Mouse (Mus musculus): ENCODE results near the gene Map6.
"Not testable (repeated sequence)": the region's sequence is repeated elsewhere in the genome, so short reads cannot be mapped to it uniquely, and the experiment has no call there.

Gene Map6

DNA sequence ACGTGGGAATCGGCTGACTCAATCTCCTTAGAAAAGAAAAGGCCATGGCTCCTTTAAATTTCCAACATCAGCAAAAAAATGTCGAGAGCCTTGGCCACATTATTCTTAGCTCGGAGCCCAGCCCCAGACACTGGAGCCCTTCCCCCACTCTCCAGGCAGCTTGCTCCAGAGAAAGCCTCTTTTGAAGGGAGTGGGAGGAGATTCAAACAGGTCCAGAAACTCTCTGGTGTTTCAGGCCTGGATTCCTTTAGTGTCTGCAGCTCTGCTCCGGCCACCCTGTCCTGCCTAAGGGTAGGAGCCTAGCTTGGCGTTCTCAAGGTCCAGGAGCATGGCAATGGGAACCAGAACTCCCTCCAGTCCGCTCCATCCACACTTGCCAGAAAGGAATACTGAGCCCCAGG is 88.5 kb downstream of the Map6 start:
- DNase-seq (ENCODE audit: low read depth, low spot score), result peak; percentile 79

DNA sequence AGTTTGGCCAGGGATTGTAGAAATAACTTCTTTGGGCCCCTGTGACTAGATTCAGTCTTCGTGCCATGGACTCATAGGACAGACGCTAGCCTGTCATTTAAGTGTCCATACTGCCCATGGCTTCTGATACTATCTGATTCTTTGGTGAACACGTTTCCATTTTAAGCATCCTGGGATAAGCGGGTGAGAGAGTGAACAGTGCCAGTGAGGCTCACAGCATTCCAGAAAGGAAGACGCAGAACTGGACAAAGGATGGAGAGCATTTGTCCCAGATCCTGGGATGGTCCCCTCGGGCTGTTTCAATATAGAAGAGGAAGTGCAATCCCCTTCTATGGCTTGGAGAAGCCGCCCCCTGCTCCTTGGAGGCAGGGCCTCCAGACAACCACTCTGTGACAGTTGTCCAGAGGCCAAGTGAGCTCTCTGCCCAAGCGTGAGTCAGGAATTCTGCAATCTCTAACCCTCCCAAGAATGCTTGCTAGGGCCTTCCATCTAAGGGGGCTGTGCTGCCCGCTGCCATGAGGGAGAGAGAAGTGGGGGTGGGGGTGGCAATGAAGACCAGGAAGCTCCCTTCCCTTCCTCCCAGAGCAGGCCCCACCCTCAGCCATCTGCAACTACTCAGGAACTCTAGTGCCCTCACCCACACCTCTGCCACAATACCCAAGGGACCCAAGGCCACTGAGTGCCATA is 89.1 kb downstream of the Map6 start:
- peak; percentile 63 for DNase-seq (ENCODE audit: low read depth, low spot score)

DNA sequence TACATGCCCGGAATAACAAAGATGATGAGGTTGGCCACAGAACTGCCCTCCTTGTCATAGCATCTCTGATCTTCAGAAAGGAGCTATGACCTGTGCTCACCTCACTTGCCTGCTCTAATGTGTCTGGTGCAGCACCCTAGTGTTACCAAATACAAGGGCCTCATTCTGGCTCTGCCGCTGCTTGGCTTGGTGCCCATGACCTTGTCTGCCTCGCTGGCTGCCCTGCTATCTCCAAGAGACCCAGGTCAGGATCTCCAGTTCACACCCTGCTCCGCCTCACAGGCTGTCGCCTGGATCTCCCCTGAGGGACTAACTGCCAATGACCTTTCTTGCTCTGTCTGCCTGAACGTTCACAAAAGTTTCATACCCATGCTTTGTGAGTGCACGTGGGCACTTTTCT is 90.0 kb downstream of the Map6 start:
- peak; percentile 43 for DNase-seq (ENCODE audit: low read depth, low spot score)

DNA sequence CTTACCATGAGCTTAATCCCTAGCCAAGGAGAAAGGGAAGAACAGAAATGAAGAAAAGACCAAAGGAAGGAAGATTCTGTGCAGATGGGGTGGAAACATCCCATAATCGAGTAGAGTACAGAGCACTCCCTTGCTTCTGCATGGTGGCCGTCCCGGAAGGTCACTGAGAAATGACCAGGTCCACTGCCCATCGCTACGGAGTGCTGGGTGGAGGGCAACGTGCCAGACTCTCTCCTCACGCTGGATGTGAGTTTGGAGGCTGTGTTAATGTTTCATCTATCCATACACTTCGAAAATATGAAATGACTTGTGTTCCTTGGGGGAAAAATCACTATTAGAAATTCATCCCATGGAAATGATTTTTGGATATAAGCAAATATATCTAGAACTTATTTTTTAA is 91.1 kb downstream of the Map6 start:
- no peak for DNase-seq (ENCODE audit: low read depth, low spot score)

DNA sequence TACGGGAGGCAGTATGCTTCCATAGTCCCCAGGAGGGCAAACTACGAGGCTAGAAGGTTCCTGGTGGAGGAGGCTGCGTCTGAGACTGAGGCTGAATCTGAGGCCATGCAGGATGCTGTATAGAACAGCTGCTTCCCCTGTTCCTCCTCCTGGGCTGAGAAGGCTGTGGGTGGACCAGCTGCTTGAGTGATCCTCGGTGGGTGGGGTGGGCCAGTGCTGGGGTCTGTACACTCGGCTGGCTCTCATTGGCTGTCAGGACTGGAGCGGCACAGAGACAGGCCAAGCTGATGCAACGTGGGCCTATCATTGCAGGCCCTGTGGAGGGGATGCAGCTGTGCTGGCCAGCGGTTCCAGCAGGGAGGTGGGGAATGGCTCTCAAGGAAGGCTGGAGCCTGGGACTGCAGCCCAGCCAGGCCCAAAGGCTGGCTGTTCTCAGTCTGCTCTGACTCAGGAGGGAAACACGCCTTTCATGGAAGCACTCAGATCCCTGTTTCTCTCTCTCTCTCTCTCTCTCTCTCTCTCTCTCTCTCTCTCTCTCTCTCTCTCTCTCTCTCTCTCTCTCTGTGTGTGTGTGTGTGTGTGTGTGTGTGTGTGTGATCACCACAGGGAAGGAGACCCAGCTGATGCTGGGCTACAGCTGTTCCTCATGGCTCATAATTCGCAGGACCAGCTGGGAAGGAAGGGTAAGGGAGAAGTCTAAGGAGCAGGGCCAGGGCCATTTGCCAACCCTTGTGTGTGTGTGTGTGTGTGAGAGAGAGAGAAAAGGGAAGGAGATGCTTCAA is 93.0 kb downstream of the Map6 start:
- DNase-seq (ENCODE audit: low read depth, low spot score), result peak; percentile 96

DNA sequence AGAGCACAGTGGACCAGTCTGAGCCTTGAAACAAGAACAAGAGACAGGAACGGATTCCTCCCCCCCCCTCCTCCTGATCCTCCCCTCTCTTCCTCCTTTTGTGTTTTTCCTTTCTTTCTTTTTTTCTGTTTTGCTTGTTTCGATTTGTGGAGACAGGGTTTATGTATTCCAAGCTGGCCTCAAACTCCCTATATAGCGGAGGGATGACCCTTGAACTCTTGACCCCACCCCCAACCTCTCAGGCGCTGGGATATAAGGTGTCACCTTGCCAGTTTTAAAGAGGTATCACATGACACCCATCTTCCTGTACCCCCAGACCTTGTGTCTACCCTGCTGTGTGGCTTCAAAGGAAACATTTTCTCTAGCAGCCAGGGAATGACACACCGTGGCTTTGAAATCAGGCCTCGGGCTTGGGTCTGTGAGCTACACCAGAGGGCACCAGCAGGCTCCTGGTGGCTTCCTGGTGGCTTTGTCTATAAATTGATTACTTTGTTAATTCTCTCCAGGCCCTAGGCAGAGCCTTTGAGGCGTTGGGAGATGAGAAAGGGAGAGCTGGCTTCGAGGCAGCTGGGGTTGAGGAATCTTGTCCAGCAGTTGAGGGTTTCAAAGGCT is 93.7 kb downstream of the Map6 start:
- no peak for DNase-seq (ENCODE audit: low read depth, low spot score)

DNA sequence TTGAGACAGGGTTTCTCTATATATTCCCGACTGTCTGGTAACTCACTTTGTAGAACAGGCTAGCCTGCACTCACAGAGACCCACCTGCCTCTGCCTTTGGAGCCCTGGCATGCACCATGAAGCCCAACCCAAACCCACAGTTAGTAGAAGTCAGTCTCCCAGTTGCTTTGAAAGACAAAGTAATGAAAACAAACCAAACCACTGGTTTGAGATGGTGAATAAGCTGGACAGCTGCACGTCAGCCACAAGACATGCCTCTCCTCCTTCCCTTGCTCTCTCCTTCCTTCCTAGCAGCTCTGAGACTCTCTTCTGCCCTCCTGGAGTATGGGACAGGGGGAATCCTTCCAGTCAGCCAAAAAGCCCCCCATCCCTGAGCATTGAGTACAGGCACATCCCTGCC is 94.9 kb downstream of the Map6 start:
- no peak for DNase-seq (ENCODE audit: low read depth, low spot score)

DNA sequence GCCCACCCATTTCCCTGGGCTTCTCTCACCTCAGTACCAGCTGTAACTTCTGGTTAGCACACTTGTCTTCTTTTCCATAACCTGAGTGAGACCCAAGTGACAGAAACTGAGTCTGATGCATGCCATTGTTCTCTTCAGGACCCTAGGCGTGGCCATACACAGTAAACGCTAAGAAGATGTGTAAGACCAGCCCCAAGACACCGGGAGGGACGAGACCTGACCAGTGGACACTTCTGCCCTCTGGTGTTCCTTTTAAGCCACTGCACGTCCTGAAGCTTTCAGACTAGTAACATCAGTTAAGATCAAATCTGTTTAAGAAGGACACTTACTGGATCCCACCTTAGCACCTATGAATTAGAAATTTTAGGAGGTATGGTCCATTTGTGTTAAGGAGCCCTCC is 97.8 kb downstream of the Map6 start:
- peak; percentile 74 for DNase-seq (ENCODE audit: low read depth, low spot score)

DNA sequence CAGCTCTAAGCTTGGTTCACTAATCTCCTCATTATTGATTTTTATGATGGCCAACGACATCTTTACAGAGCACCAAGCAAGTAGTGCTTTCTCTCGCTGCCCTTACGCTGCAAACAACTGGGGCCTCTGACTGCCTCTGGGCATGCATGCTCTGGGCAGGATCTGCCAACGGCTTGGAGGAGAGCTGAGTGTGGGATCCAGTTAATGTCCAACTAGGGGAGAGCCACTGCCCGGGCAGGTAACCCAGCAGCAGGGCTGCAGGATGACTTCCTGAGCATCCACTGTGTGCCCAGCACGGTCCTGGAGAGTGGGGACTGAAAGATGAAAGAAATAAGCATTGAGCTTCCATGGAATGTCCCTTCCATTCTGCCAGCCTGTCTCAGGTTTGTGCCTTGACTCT is 99.5 kb downstream of the Map6 start:
- no peak for DNase-seq (ENCODE audit: low read depth, low spot score)

DNA sequence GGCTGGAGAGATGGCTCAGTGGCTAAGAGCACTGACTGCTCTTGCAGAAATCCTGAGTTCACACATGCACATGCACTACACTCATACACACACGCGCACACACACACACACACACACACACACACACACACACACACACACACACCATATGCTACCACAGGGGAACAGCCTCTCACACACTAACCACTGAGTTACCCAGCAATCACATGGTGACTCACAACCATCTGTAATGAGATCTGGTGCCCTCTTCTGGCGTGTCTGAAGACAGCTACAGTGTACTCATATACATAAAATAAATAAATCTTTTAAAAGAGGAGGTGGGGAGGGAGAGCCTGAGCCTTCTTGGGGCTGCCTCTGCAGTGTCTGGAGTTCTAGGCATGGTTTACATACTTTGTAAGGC is 107.1 kb downstream of the Map6 start:
- DNase-seq (ENCODE audit: low read depth, low spot score), result not testable (repeated sequence)

DNA sequence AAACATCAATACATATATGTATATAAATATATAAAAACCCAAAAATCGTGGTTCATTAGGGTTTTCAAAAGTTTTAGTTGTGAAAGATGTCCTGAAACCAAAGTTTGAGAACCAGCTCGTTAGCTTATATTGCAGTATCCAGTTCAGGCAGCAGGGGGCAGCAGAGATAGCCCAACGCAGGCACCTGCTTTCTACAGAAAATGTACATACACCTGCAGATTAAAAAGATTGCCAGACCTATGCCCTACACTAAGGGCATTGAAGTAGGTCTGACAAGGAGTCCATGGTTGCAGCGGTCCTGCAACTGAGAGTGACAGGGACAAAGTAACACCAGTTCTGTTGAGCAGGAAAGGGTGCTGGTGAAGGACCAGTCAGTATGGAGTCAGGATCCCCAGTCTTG is 108.2 kb downstream of the Map6 start:
- DNase-seq (ENCODE audit: low read depth, low spot score), result no peak

DNA sequence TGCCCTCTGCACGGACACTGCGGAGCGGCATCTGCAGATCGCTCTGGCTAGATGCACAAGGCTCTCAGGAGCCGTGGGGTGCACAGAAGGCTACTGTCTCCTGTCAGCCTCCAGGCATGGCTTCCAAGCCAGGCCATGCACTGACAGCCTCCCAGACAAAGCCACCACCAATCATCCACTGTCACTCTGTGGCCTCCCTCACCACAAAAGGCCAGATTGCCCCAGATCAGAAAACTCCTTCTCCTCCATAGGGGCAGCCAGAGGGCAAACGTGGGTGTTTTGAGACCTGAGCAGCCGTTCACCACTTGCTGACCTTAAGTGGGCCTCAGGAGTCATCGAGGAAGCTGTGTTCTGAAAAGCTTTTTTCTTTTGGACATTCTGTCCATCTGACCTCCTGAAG is 111.6 kb downstream of the Map6 start:
- DNase-seq (ENCODE audit: low read depth, low spot score), result no peak

DNA sequence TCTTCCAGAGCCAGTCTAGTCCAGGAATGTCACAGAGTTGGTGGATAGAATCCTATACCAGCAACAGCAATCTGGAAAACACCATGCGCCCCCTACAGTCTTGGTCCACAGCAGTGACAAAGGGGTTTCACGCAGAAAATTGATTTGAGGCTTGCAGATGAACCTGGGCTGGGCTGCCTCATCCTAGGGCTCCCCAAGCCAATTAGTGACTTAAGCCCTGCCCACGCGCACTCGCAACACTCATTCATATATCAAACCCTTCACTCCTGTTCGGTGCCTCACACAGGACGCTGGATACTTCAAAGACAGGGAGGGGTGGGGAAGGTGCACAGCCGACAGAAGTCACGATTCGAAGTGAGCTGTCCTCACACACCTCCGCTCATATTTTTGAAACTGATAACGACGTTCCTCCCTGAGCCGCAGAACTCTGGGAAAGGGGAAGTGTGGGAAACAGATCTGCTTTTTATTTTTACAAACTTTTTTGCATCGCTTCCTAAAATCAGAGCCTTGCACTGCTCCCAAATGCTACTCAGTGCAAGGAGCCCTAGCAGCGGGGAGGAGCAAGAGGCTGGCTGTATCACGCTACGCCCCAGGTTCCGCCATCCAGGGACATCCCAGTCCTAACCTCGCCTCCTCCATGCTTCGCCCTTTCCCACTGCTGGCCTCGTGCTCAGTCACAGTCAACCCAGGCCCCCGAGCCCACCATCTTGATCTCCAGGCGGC is 113.4 kb downstream of the Map6 start:
- no peak for DNase-seq (ENCODE audit: low read depth, low spot score)

DNA sequence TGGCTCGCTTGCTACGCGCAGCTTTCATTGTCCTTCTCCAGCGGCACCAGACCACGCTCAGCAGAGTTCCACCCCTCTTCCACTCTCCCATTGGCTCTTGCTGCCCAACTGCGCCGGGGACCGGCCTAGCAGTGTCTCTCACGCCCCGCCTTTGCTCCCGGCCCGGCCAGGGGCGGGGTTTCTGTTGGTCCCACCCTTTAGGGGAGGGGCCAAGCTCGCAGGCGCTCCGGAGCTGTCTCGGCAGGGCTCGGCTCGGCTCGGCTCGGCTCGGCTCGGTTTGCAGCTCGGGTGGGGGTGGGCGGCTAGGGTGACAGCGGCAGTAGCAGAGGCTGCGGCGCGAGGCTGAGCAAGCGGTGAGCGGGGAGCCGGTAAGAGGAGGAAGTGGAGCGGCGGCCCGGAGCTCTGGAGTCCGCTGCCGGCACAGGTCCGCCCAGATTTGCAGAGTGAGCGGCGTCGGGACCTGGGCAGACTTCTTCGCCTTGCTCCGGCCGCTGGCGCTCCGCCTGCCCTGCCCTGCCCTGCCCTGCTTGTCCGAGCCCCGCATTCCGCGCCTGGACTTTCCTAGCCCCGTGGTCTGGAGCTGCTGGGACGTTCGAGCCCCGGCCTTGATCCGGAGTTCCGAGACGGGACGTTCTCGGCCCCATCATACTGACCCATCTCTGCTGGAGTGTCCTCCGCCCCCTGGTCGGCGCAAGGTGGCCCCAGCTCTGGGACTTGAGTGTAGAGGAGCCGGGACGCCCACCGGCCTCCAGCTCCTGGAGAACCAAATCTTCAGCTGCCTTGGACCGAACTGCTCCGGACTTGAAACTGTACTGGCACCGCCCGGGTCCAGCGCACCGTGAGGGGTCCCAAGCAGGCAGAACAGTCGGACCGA is 114.2 kb downstream of the Map6 start, which contains the start of gene Gdpd5:
TSS of gene Gdpd5 (plus strand) at position 201 of the 874 bp plus-strand sequence.
- peak; percentile 95 for DNase-seq (ENCODE audit: low read depth, low spot score)

DNA sequence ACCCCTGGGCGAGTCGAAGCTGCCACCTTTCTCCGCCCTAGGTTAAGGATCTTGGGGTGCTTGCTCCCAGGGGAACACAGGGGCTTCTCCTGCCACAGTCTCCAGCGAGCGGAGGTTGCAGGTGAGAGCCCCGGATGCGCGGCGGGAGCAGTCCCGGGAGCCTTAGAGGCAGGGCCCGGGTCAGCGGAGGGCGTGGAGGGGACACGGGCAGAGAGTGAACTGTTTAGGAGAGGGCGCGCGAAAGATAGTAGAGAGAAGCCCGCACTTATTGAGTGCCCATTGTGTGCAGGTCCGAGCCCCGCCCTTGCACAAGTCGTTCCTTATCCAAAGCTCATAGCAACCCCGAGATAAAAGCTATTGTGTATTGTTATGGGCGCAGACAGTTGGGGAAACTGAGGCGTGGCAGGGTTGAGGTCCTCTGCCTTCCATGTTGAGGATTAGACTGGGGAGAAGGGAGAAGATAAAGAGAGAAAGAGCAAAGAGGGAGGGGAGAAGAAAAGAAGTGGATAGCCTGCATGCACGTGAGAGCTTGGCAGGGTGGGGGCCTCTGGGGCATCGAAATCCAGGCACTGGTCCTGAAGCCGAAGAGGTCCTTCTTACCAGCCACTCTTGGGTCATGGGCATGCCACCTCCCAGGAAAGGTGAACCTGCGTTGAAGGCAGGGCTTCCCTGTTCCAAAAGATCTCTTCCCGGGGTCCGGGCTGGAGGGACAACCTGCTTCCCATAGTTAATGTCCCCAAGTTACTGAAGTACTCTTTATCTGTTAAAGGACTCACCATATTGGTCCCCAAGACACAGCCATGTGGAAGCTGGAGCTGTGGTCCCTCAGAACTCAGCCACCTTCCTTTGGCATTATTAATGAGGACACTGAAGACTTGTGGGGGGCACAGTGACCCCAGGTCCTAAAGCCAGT is 115.1 kb downstream of the Map6 start:
- DNase-seq (ENCODE audit: low read depth, low spot score), result no peak

DNA sequence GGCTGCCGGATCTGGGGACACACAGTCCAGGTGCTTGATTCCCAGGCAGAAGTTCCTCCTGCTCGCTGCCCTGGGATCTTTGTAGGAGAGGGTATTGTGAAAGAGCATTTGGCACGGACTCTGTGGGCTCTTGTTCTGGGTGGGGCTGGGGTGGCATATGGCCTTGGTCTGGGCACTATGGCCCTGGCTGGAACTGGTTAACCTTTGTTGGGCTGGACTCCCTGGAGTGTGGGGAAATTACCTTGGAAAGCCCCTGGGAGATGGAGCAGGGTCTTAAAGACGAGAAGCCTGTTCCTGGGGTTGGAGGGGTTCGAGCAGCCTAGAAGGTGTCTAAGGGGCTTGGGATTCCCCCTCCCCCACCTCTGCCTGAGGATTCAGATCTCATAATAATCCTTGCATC is 116.0 kb downstream of the Map6 start:
- DNase-seq (ENCODE audit: low read depth, low spot score), result no peak

DNA sequence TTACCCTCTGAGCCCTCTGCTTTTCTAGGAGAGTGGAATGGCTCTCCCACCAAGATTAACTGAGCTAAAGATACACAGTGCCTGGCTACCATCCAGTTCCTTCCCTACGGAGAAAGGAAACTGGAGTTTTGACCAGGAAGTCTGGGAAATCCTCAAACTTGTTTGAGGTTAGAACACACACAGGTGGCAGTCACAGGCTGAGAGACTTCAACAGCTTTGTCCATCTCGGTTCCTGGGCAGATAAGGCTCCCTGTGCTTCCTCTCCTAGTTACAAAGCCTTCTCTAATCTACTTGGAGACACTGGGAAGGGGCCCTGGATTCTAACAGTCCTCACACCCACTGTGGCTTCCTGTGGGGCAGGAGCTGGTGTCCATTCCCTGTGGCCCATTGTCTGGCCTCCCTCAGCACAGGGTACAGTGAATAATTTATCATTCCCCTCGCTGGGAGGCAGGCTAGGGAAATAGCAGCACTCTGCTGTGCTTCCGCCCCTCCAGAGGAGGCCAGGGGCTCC is 116.9 kb downstream of the Map6 start:
- no peak for DNase-seq (ENCODE audit: low read depth, low spot score)

DNA sequence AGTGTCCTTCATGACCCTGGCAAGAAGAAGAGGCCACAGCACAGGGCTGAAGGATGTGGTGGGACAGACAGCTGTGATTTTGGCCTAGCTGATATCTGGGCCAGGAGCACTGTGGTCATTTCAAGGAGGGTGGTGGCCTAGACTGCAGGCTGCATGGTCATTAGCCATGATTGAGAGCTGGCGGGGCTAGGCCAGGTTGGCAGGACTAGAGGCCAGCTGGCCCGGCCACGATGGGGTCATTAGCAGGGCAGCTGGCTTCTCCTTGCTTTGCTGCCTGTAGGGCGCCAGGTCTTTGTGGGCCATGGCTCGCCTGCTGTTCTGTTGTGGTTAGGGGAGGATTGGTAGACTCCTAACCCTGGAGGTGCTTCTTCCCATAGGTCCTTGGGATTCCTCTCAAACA is 118.8 kb downstream of the Map6 start:
- peak; percentile 71 for DNase-seq (ENCODE audit: low read depth, low spot score)
